Mouse (Mus musculus) neural tube, embryonic 14.5 days (tissue): ENCODE results near the gene Wfdc9. TPM values are rescaled to one million over a fixed set of nuclear protein-coding genes. Genes with fewer than 3 reads are reported as not detected.

Source experiments
- ATAC-seq: fragments of 200-750 bp; cut with Nextera tagmentation; 2 replicates; pipeline ENCODE4 v1.8.0; 2017; ENCODE audit warnings: low read depth, mild to moderate bottlenecking, moderate TSS enrichment, moderate library complexity
- H3K27ac ChIP-seq: fragments of 300-500 bp; sonication (generic); 2 replicates; pipeline ENCODE4 v1.5.1; 2014; ENCODE audit warnings: low read depth, mild to moderate bottlenecking, control low read depth, low read length, moderate library complexity, mixed read lengths
- H3K27me3 ChIP-seq: fragments of 300-500 bp; sonication (generic); 2 replicates; pipeline ENCODE4 v1.6.1; 2014; ENCODE audit warnings: low read length; ENCODE audit not compliant: control insufficient read depth, insufficient read depth
- H3K36me3 ChIP-seq: fragments of 300-500 bp; sonication (generic); 2 replicates; pipeline ENCODE4 v1.6.1; 2014; ENCODE audit warnings: low read length, mixed read lengths; ENCODE audit not compliant: control insufficient read depth, insufficient read depth
- H3K4me1 ChIP-seq: fragments of 300-500 bp; sonication (generic); 2 replicates; pipeline ENCODE4 v1.6.1; 2014; ENCODE audit warnings: low read length; ENCODE audit not compliant: control insufficient read depth, insufficient read depth
- H3K4me2 ChIP-seq: fragments of 300-500 bp; sonication (generic); 2 replicates; pipeline ENCODE4 v1.6.1; 2014; ENCODE audit warnings: mild to moderate bottlenecking, low read depth, low read length, control low read depth
- H3K4me3 ChIP-seq: fragments of 300-500 bp; sonication (generic); 2 replicates; pipeline ENCODE4 v1.5.1; 2014; ENCODE audit warnings: low read depth, low read length, control low read depth, mixed read lengths
- H3K9ac ChIP-seq: fragments of 300-500 bp; sonication (generic); replicated peaks from 2 replicates; pipeline ENCODE4 v1.6.1; 2014; ENCODE audit warnings: low read depth, mild to moderate bottlenecking, control low read depth, low read length, mixed read lengths
- H3K9me3 ChIP-seq: fragments of 300-500 bp; sonication (generic); 2 replicates; pipeline ENCODE4 v1.6.1; 2016; ENCODE audit warnings: low read length; ENCODE audit not compliant: control insufficient read depth
- WGBS: fragments of 180-500 bp; shearing (Covaris S2); extraction: QIAGEN DNeasy Blood & Tissue Kit; methylation state at CpG from one replicate; pipeline ENCODE4 v1.1.7; 2014; 5-methylcytosine and 5-hydroxymethylcytosine counted together
- polyA plus RNA-seq: library from polyadenylated mRNA; unstranded; fragments of >200 nt; fragmentation: Nextera tagmentation; extraction: Ambion mirVana; gene quantifications from 2 replicates; pipeline ENCODE4 v1.2.1, GENCODE M21; 2014

The Wfdc9 gene
- polyA plus RNA-seq, 1 experiment from 2014 or later, result not detected

- no peak overlapping the region for H3K9ac ChIP-seq
- H3K9me3 ChIP-seq, result no peaks in the 10 kb centered on the region
- peak overlapping the region; percentile 19 for H3K4me3 ChIP-seq
- H3K27me3 ChIP-seq, result no peaks in the 10 kb centered on the region
- H3K4me2 ChIP-seq, result peak overlapping the region; percentile 52
- WGBS, result 21% methylated on average over 19 of the region's 19 CpGs
- ATAC-seq, result peak; percentile 65; the same call in 1 of the 2 replicates
- no peak overlapping the region for H3K27ac ChIP-seq
- peaks cover 4% of the 10 kb centered on the region; the same call in 1 of the 2 replicates for H3K4me1 ChIP-seq
- H3K36me3 ChIP-seq, result no peaks in the 10 kb centered on the region
These were observed 22.7 kb upstream of the Wfdc9 start for GRCm38 (mm10) chr2:164678848-164679625.

- ATAC-seq, result no peak
- H3K4me3 ChIP-seq, result no peak overlapping the region
- no peaks in the 10 kb centered on the region for H3K27me3 ChIP-seq
- H3K36me3 ChIP-seq, result no peaks in the 10 kb centered on the region
- no peak overlapping the region for H3K9ac ChIP-seq
- H3K4me1 ChIP-seq, result peaks cover 4% of the 10 kb centered on the region; the same call in 1 of the 2 replicates
- WGBS, result 85% methylated on average over 16 of the region's 16 CpGs
- no peaks in the 10 kb centered on the region for H3K9me3 ChIP-seq
- H3K27ac ChIP-seq, result no peak overlapping the region
- H3K4me2 ChIP-seq, result no peak overlapping the region
These were observed 20.7 kb upstream of the Wfdc9 start for GRCm38 (mm10) chr2:164676916-164677685.

GRCm38 (mm10) chr2:164676103-164676502 is 19.7 kb upstream of the Wfdc9 start:
- WGBS, result 82% methylated on average over 7 of the region's 7 CpGs
- ATAC-seq, result no peak
- Histone ChIP-seq H3K4me1 (peaks cover 4% of the 10 kb centered on the region; the same call in 1 of the 2 replicates), H3K36me3 (no peaks in the 10 kb centered on the region), H3K27ac (no peak overlapping the region), H3K9ac (no peak overlapping the region), H3K9me3 (no peaks in the 10 kb centered on the region), H3K27me3 (no peaks in the 10 kb centered on the region), H3K4me2 (no peak overlapping the region), H3K4me3 (no peak overlapping the region)

- no peaks in the 10 kb centered on the region for H3K9me3 ChIP-seq
- H3K27me3 ChIP-seq, result no peaks in the 10 kb centered on the region
- no peak for ATAC-seq
- no peak within 1 kb of the TSS for H3K4me3 ChIP-seq
- WGBS, result 88% methylated on average over 7 of the region's 7 CpGs
- no peak within 1 kb of the TSS for H3K9ac ChIP-seq
- H3K36me3 ChIP-seq, result no peaks in the 10 kb centered on the region
- H3K27ac ChIP-seq, result no peak within 1 kb of the TSS
- no peak within 1 kb of the TSS for H3K4me2 ChIP-seq
- H3K4me1 ChIP-seq, result no peaks in the 10 kb centered on the region
These were observed 17.6 kb upstream of the Wfdc9 start, which contains the start of gene Wfdc11 for GRCm38 (mm10) chr2:164673987-164674386. TSS of gene Wfdc11 (minus strand) at chr2:164674087.

- no peak for ATAC-seq
- 22% methylated on average over 1 of the region's 1 CpGs for WGBS
- no peaks in the 10 kb centered on the region for H3K9me3 ChIP-seq
- no peak overlapping the region for H3K27ac ChIP-seq
- H3K36me3 ChIP-seq, result no peaks in the 10 kb centered on the region
- H3K9ac ChIP-seq, result no peak overlapping the region
- no peaks in the 10 kb centered on the region for H3K4me1 ChIP-seq
- H3K27me3 ChIP-seq, result no peaks in the 10 kb centered on the region
- no peak overlapping the region for H3K4me3 ChIP-seq
- no peak overlapping the region for H3K4me2 ChIP-seq
These were observed 14.6 kb upstream of the Wfdc9 start for GRCm38 (mm10) chr2:164670938-164671337.

DNA sequence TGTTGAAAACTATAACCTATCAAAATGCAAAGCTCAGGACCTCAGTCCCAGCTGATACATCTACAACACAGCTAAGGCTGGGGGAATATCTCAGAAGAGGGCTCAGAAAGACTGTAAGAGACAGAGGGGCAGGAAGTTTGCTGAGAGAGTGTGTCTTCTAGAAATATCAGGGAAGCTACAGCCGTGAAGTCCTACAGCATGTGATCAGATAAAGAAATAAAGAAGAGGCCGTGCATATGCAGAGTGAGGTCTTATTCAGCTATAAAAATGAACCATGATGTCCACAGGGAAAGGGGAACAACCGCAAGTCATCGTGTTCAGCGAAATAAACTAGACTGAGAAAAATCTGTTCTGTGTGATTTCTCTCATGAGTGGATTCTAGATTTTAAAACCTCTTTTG is 13.9 kb upstream of the Wfdc9 start:
- no peaks in the 10 kb centered on the region for H3K4me1 ChIP-seq
- H3K27ac ChIP-seq, result no peak overlapping the region
- WGBS, result 85% methylated on average over 5 of the region's 5 CpGs
- no peak overlapping the region for H3K9ac ChIP-seq
- no peaks in the 10 kb centered on the region for H3K36me3 ChIP-seq
- H3K9me3 ChIP-seq, result no peaks in the 10 kb centered on the region
- no peak overlapping the region for H3K4me3 ChIP-seq
- no peaks in the 10 kb centered on the region for H3K27me3 ChIP-seq
- no peak for ATAC-seq
- H3K4me2 ChIP-seq, result no peak overlapping the region

DNA sequence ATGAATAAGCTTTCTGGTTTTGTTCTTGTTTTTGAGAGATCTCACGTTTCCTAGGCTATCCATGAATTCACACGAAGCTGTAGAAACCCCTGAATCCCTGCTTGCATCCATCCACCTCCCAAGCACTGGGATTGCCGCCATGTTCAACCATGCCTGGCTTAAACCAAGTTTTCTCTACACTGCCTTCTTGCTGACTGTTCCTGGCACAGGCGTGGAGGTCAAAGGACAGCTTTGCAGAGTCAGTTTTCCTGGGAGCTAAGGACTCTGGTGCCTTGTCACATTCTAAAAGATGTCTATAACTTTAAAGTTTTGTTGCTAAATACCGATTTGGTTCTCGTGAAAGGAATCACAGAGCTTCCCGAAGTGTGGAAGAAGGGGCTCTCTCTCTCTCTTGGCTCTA is 8.5 kb upstream of the Wfdc9 start:
- WGBS, result 88% methylated on average over 7 of the region's 7 CpGs
- Histone ChIP-seq H3K9me3 (no peaks in the 10 kb centered on the region), H3K36me3 (no peaks in the 10 kb centered on the region), H3K27me3 (no peaks in the 10 kb centered on the region), H3K27ac (no peak overlapping the region), H3K4me1 (no peaks in the 10 kb centered on the region), H3K4me2 (no peak overlapping the region), H3K9ac (no peak overlapping the region), H3K4me3 (no peak overlapping the region)
- no peak for ATAC-seq

DNA sequence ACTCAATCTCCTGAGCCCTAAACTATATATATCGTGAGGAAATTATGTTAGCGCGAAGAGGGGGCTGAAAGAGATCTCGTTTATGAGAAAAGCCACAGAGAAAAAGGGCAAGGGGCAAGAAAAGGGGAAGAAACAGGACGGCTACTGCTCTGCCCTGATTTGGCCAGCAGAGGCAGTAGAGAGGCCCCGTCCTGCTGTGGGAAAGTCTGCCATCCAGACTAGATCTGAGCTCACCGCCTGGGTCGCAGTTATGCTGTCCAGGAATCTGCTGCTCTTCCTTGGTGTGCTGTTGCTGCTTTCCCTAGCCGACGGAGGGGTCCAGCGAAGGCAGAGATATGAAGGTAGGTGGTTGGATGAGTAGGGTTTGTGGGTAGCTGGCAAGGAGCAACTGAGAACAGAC is 525 bp downstream of the Wfdc9 start, which contains the start of gene Wfdc10:
Gene Wfdc10, plus strand, starts transcription at position 189 of the 400 bp plus-strand sequence.
- no peak within 1 kb of the TSS for H3K27ac ChIP-seq
- no peak within 1 kb of the TSS for H3K4me2 ChIP-seq
- no peaks in the 10 kb centered on the region for H3K4me1 ChIP-seq
- H3K36me3 ChIP-seq, result no peaks in the 10 kb centered on the region
- no peak within 1 kb of the TSS for H3K9ac ChIP-seq
- H3K9me3 ChIP-seq, result no peaks in the 10 kb centered on the region
- no peak for ATAC-seq
- no peaks in the 10 kb centered on the region for H3K27me3 ChIP-seq
- H3K4me3 ChIP-seq, result no peak within 1 kb of the TSS
- WGBS, result 14% methylated on average over 11 of the region's 11 CpGs
